Mouse (Mus musculus): ENCODE data around the gene Thoc7. TPM values are rescaled to one million over a fixed set of nuclear protein-coding genes. Genes with fewer than 3 reads are reported as not detected.
A peak's percentile ranks its signal among the peaks of the same experiment; 100 is the strongest.

Gene Thoc7
- polyA plus RNA-seq (2015; fragmentation: Nextera tagmentation; extraction: Ambion mirVana) = 150 and 159 TPM in 2 replicates

DNA sequence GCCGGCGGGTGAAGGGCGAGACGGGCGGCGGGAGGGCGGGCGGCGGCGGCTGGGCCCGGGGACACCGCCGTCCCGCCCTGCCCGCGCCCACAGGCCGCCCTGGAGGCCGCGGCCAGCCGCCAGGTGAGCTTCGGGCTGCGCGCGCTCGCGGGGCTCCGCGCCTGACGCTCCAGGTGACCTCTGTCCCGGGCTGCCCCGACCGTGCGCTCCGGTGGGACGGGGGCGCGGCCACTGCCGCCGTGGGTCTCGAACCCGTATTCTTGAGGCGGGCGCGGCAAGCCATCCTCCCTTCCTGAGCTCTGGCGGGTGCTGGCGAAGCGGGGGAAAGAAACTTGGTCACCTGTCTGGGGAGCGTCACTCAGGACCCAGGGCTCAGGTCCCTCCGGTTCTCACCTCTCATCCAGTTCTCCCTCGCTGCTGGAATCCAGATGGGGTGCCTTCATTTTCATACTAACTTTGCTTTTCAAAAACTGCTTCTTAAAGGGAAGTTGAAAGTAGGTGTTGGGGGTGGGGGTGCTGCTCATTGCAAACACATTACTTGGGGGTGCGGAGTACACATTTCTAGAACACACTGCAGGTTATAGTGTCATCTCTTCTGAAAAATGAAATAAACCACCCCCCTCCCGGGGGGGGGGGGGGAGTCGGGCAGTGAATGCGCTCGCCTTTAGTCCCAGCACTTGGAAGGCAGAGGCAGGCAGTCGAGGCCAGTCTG, at the start of gene Thoc7, which contains the start of gene Atxn7:
Thoc7 (minus strand) TSS at position 452 of the 712 bp plus-strand sequence.
Atxn7 (plus strand) TSS at position 40 of the 712 bp plus-strand sequence.
- H3K9me3 ChIP-seq (ENCODE audit: control insufficient read depth, low read length) = no peaks in the 10 kb centered on the region
- H3K4me3 ChIP-seq (replicated peaks; ENCODE audit: low read length) = peak within 1 kb of the TSS; percentile 93
- peak; percentile 26 for ATAC-seq
- WGBS = 3% methylated on average over 28 of the region's 56 CpGs
- H3K9ac ChIP-seq (replicated peaks; ENCODE audit: low read depth, low read length) = peak within 1 kb of the TSS; percentile 99
- H3K4me1 ChIP-seq (replicated peaks; ENCODE audit: control insufficient read depth, insufficient read depth, low read length) = peaks cover 15% of the 10 kb centered on the region
- peak within 1 kb of the TSS; percentile 74 for H3K4me2 ChIP-seq (ENCODE audit: low read length)
- H3K27me3 ChIP-seq (replicated peaks; ENCODE audit: control insufficient read depth, insufficient read depth, low read length) = no peaks in the 10 kb centered on the region
- H3K36me3 ChIP-seq (ENCODE audit: control insufficient read depth, insufficient read depth) = no peaks in the 10 kb centered on the region
- peak within 1 kb of the TSS; percentile 87 for H3K27ac ChIP-seq (ENCODE audit: low read length)

DNA sequence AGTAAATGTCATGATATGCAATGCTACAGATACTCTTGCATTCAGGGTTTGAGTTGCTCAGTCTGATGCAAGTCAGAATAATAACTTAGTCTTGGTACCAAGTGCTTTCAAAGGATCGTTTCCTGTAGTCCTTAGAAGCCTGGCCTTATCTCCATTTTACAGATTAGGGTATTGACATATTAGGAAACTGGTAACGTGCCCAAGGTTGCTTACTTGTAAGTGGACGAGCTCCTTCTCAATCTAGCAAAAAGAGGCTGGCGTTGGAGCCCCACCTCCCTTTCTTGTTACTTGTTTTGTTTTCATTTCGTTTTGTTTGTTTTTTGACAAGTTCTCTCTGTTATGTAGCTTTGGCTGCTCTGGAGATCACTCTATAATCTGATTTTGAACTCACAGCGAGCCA, 48.1 kb upstream of the Thoc7 start:
- no peak overlapping the region for H3K9ac ChIP-seq (replicated peaks; ENCODE audit: low read depth, low read length)
- ATAC-seq = no peak
- no peaks in the 10 kb centered on the region for H3K27me3 ChIP-seq (replicated peaks; ENCODE audit: control insufficient read depth, insufficient read depth, low read length)
- H3K4me3 ChIP-seq (replicated peaks; ENCODE audit: low read length) = no peak overlapping the region
- H3K27ac ChIP-seq (ENCODE audit: low read length) = no peak overlapping the region
- H3K4me2 ChIP-seq (ENCODE audit: low read length) = no peak overlapping the region
- H3K36me3 ChIP-seq (ENCODE audit: control insufficient read depth, insufficient read depth) = no peaks in the 10 kb centered on the region
- H3K4me1 ChIP-seq (replicated peaks; ENCODE audit: control insufficient read depth, insufficient read depth, low read length) = peaks cover 16% of the 10 kb centered on the region
- WGBS = 77% methylated on average over 6 of the region's 6 CpGs
- no peaks in the 10 kb centered on the region for H3K9me3 ChIP-seq (ENCODE audit: control insufficient read depth, low read length)

DNA sequence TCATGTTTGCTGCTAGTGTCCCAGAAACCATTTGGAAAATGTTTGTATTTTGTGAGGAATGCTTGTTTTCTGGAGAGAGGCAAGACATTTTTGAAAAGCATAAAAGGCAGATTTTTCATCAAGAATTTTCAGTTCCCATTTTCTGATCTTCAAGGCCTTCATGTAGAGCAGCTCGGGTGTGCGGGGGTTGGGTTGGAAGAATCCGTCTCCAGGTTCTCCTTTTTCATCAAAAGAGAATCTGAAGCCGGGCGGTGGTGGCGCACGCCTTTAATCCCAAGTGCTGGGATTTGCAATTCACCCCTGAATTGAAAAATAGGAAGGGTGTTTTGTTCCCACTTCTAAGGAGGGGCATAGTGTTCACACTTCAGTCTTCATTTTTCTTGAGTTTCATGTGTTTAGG, 41.1 kb upstream of the Thoc7 start:
- no peak overlapping the region for H3K27ac ChIP-seq (ENCODE audit: low read length)
- no peak overlapping the region for H3K4me3 ChIP-seq (replicated peaks; ENCODE audit: low read length)
- no peak overlapping the region for H3K4me2 ChIP-seq (ENCODE audit: low read length)
- H3K36me3 ChIP-seq (ENCODE audit: control insufficient read depth, insufficient read depth) = no peaks in the 10 kb centered on the region
- H3K27me3 ChIP-seq (replicated peaks; ENCODE audit: control insufficient read depth, insufficient read depth, low read length) = no peaks in the 10 kb centered on the region
- H3K4me1 ChIP-seq (replicated peaks; ENCODE audit: control insufficient read depth, insufficient read depth, low read length) = no peaks in the 10 kb centered on the region
- no peak for ATAC-seq
- WGBS = 96% methylated on average over 7 of the region's 7 CpGs
- H3K9me3 ChIP-seq (ENCODE audit: control insufficient read depth, low read length) = no peaks in the 10 kb centered on the region
- H3K9ac ChIP-seq (replicated peaks; ENCODE audit: low read depth, low read length) = no peak overlapping the region

DNA sequence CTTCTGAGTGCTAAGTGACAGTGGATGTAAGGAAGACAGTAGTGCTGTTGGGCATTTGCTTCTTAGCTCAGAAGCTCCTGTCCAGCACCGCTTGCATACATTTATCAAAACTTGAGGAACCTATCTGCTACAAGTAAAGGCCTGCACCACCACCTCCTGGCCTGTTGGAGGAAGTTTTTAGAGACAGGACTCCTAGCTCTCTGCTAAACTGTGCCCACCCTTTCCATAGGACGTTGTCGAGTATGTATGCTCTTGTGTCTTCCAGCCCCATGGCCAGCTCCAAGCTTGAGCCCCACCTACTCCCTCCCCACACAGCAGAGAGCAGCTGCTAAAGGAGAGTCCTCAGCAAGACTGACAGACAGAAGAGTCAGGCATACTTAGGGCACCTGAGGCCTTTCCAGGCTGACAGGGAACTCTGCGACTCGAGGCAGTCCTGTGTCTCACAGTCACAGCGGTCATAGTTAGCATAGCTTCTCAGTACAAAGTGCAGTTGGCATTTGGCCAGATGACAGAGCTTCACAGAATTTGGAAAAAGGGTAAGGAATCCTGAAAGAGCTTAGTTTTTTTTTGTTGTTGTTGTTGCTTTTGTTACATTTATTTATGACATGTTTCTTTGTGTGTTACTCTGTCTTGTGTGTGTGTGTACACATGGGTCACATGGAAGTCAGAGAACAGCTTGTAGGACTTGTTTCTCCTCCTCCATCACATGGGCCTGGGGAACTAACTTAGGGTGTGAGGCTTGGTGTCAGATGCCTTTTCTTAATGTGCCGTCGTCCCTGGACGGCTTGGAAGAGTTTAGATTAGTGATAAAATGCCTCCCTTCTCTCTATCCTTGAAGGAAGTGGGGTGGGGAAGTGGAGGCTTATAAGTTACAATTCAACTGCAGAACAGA, 33.8 kb upstream of the Thoc7 start:
- no peaks in the 10 kb centered on the region for H3K36me3 ChIP-seq (ENCODE audit: control insufficient read depth, insufficient read depth)
- no peak; the same call in 1 of the 2 replicates for ATAC-seq
- H3K27ac ChIP-seq (ENCODE audit: low read length) = no peak overlapping the region
- H3K9ac ChIP-seq (replicated peaks; ENCODE audit: low read depth, low read length) = no peak overlapping the region
- no peak overlapping the region for H3K4me3 ChIP-seq (replicated peaks; ENCODE audit: low read length)
- WGBS = 73% methylated on average over 9 of the region's 9 CpGs
- no peaks in the 10 kb centered on the region for H3K4me1 ChIP-seq (replicated peaks; ENCODE audit: control insufficient read depth, insufficient read depth, low read length)
- H3K9me3 ChIP-seq (ENCODE audit: control insufficient read depth, low read length) = no peaks in the 10 kb centered on the region
- H3K27me3 ChIP-seq (replicated peaks; ENCODE audit: control insufficient read depth, insufficient read depth, low read length) = no peaks in the 10 kb centered on the region
- no peak overlapping the region for H3K4me2 ChIP-seq (ENCODE audit: low read length)

DNA sequence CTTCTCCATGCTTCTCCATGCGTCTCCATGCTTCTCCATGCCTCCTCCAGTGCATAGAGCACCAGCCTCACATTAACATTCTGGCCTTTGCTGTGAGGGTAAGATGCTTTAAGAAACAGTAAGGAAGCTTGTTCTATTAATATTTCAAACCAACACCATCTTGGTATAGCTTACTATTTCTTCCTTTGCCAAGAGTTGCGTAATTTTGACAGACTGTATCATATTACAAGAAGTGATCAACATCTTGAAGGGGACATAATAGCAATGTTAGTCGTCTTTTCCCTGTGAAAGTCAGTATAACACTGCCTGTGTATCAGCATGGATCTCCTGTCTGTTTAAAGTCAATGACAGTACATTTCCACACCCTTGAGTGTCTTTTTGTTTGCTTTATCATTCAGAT, 29.1 kb upstream of the Thoc7 start:
- ATAC-seq = no peak
- H3K4me2 ChIP-seq (ENCODE audit: low read length) = no peak overlapping the region
- H3K9ac ChIP-seq (replicated peaks; ENCODE audit: low read depth, low read length) = no peak overlapping the region
- H3K4me3 ChIP-seq (replicated peaks; ENCODE audit: low read length) = no peak overlapping the region
- no peaks in the 10 kb centered on the region for H3K9me3 ChIP-seq (ENCODE audit: control insufficient read depth, low read length)
- WGBS = 81% methylated on average over 3 of the region's 3 CpGs
- no peaks in the 10 kb centered on the region for H3K4me1 ChIP-seq (replicated peaks; ENCODE audit: control insufficient read depth, insufficient read depth, low read length)
- H3K27me3 ChIP-seq (replicated peaks; ENCODE audit: control insufficient read depth, insufficient read depth, low read length) = no peaks in the 10 kb centered on the region
- H3K27ac ChIP-seq (ENCODE audit: low read length) = no peak overlapping the region
- no peaks in the 10 kb centered on the region for H3K36me3 ChIP-seq (ENCODE audit: control insufficient read depth, insufficient read depth)

DNA sequence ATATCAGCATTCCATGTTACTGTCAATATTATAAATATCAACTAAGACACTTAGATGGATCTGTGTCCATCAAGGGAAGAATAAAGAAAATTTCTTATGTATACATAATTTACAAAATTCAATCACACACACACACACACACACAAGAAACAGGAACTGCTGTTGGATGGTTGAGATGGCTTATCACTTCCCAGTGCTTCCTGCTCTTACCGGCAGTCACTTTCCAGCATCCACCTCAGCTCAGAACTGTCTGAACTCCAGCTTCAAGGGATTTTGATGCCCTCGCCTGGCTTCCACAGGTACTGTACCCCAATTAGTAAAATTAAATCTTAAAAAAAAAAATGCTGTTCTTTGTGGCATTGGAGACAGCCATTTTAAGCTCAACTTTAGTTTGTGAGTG, 26.7 kb upstream of the Thoc7 start:
- no peaks in the 10 kb centered on the region for H3K27me3 ChIP-seq (replicated peaks; ENCODE audit: control insufficient read depth, insufficient read depth, low read length)
- H3K9me3 ChIP-seq (ENCODE audit: control insufficient read depth, low read length) = no peaks in the 10 kb centered on the region
- H3K4me2 ChIP-seq (ENCODE audit: low read length) = no peak overlapping the region
- H3K4me3 ChIP-seq (replicated peaks; ENCODE audit: low read length) = no peak overlapping the region
- ATAC-seq = no peak
- WGBS = 69% methylated on average over 2 of the region's 2 CpGs
- H3K27ac ChIP-seq (ENCODE audit: low read length) = no peak overlapping the region
- H3K4me1 ChIP-seq (replicated peaks; ENCODE audit: control insufficient read depth, insufficient read depth, low read length) = no peaks in the 10 kb centered on the region
- H3K9ac ChIP-seq (replicated peaks; ENCODE audit: low read depth, low read length) = no peak overlapping the region
- no peaks in the 10 kb centered on the region for H3K36me3 ChIP-seq (ENCODE audit: control insufficient read depth, insufficient read depth)

DNA sequence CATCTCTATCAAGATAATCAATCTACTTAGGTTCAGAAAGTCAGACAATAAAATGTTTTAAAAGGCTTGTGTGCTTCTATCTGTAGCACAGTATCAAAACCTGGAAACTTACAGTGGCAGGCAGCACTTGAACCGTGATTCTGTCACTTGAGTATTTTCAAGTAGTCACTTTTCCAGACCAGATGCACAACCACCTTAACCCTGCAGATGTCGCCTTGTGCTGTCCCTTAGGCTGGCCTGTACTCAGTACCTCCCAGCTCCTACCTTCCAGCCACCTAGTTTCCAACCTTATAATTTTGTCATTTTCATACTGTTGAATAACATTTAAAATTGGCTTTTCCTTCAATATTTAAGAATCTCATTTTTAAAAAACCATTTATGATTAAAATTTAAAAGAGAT, 20.5 kb upstream of the Thoc7 start:
- H3K9ac ChIP-seq (replicated peaks; ENCODE audit: low read depth, low read length) = no peak overlapping the region
- no peaks in the 10 kb centered on the region for H3K4me1 ChIP-seq (replicated peaks; ENCODE audit: control insufficient read depth, insufficient read depth, low read length)
- H3K27me3 ChIP-seq (replicated peaks; ENCODE audit: control insufficient read depth, insufficient read depth, low read length) = no peaks in the 10 kb centered on the region
- WGBS = 55% methylated on average over 2 of the region's 2 CpGs
- no peak overlapping the region for H3K27ac ChIP-seq (ENCODE audit: low read length)
- H3K36me3 ChIP-seq (ENCODE audit: control insufficient read depth, insufficient read depth) = no peaks in the 10 kb centered on the region
- H3K4me3 ChIP-seq (replicated peaks; ENCODE audit: low read length) = no peak overlapping the region
- H3K4me2 ChIP-seq (ENCODE audit: low read length) = no peak overlapping the region
- ATAC-seq = no peak
- no peaks in the 10 kb centered on the region for H3K9me3 ChIP-seq (ENCODE audit: control insufficient read depth, low read length)

DNA sequence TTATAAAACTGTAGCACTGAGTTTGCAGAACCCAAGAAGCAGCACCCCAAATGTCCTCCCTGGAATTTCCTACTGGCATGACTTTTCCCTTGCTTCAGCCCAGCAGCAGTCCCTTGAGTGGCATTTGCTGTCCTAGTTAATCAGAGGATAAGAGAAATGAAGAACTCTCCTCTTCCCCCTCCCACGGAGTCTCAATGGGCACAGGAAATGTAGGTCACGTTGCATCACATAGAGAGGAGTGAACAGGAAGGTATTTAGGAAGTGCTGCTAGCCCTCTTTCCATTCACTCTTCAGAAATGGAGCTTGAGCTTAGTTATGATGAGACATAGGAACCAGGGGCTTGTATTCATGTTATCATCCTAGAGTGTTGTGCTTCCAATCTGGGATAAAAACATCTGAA, 19.6 kb upstream of the Thoc7 start:
- no peak overlapping the region for H3K4me3 ChIP-seq (replicated peaks; ENCODE audit: low read length)

DNA sequence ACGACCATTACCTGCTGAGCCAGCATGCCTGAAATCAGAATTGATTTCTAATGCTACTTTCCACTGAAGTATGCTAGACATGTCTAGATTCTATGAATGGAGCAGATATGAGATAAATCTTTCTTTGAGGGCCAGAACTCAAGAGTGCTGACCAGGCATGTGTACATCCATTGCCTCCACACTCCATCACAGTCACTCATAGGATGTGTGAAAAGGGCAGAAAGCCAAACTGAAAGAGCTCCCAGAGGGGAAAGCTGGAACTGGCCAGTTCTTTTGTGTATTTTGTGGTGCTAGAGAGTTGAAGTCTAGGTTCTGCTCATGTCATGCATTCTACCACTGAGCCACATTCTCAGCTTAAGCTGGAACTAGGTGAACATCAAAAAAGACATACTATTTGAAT, 15.8 kb upstream of the Thoc7 start:
- no peak for ATAC-seq
- H3K27me3 ChIP-seq (replicated peaks; ENCODE audit: control insufficient read depth, insufficient read depth, low read length) = no peaks in the 10 kb centered on the region
- no peaks in the 10 kb centered on the region for H3K36me3 ChIP-seq (ENCODE audit: control insufficient read depth, insufficient read depth)
- H3K4me2 ChIP-seq (ENCODE audit: low read length) = no peak overlapping the region
- H3K9ac ChIP-seq (replicated peaks; ENCODE audit: low read depth, low read length) = no peak overlapping the region
- H3K9me3 ChIP-seq (ENCODE audit: control insufficient read depth, low read length) = no peaks in the 10 kb centered on the region
- H3K27ac ChIP-seq (ENCODE audit: low read length) = no peak overlapping the region
- 77% methylated on average over 1 of the region's 1 CpGs for WGBS
- no peak overlapping the region for H3K4me3 ChIP-seq (replicated peaks; ENCODE audit: low read length)
- H3K4me1 ChIP-seq (replicated peaks; ENCODE audit: control insufficient read depth, insufficient read depth, low read length) = no peaks in the 10 kb centered on the region

More for the DNA sequence above, 19.6 kb upstream of the Thoc7 start:
- H3K4me2 ChIP-seq (ENCODE audit: low read length) = no peak overlapping the region
- 42% methylated on average over 2 of the region's 2 CpGs for WGBS
- H3K27ac ChIP-seq (ENCODE audit: low read length) = no peak overlapping the region
- no peaks in the 10 kb centered on the region for H3K4me1 ChIP-seq (replicated peaks; ENCODE audit: control insufficient read depth, insufficient read depth, low read length)
- no peak overlapping the region for H3K9ac ChIP-seq (replicated peaks; ENCODE audit: low read depth, low read length)
- no peaks in the 10 kb centered on the region for H3K36me3 ChIP-seq (ENCODE audit: control insufficient read depth, insufficient read depth)
- no peaks in the 10 kb centered on the region for H3K9me3 ChIP-seq (ENCODE audit: control insufficient read depth, low read length)
- ATAC-seq = no peak
- H3K27me3 ChIP-seq (replicated peaks; ENCODE audit: control insufficient read depth, insufficient read depth, low read length) = no peaks in the 10 kb centered on the region

Data from forebrain, embryonic 16.5 days (tissue).